Mouse (Mus musculus) midbrain, embryonic 14.5 days (tissue): ENCODE data around the gene Tmem53. TPM values are rescaled to one million over a fixed set of nuclear protein-coding genes. Genes with fewer than 3 reads are reported as not detected.

Experiments used
- ATAC-seq: fragments of 200-750 bp; cut with Nextera tagmentation; 2 replicates; pipeline ENCODE4 v1.8.0; 2017; ENCODE audit warnings: moderate number of reproducible peaks, moderate library complexity; ENCODE audit not compliant: low FRiP score, low TSS enrichment
- DNase-seq: peaks from one replicate; pipeline ENCODE4 v3.0.0-alpha.2; 2015
- H3K27ac ChIP-seq: fragments of 300-500 bp; sonication (generic); replicated peaks from 2 replicates; pipeline ENCODE4 v1.5.1; 2014; ENCODE audit warnings: mild to moderate bottlenecking, low read depth, low read length, moderate library complexity
- H3K27me3 ChIP-seq: fragments of 300-500 bp; sonication (generic); 2 replicates; pipeline ENCODE4 v1.6.1; 2014; ENCODE audit warnings: low read length, control low read depth, mixed read lengths; ENCODE audit not compliant: control insufficient read depth, insufficient read depth
- H3K36me3 ChIP-seq: fragments of 300-500 bp; sonication (generic); 2 replicates; pipeline ENCODE4 v1.6.1; 2014; ENCODE audit warnings: low read length, control low read depth; ENCODE audit not compliant: control insufficient read depth, insufficient read depth
- H3K4me1 ChIP-seq: fragments of 300-500 bp; sonication (generic); 2 replicates; pipeline ENCODE4 v1.6.1; 2014; ENCODE audit warnings: mild to moderate bottlenecking, antibody characterized with exemption, low read length, control low read depth; ENCODE audit not compliant: control insufficient read depth, insufficient read depth
- H3K4me2 ChIP-seq: fragments of 300-500 bp; sonication (generic); 2 replicates; pipeline ENCODE4 v1.6.1; 2014; ENCODE audit warnings: mild to moderate bottlenecking, low read length, moderate library complexity
- H3K4me3 ChIP-seq: fragments of 300-500 bp; sonication (generic); replicated peaks from 2 replicates; pipeline ENCODE4 v1.5.1; 2014; ENCODE audit warnings: low read depth, low read length
- H3K9ac ChIP-seq: fragments of 300-500 bp; sonication (generic); replicated peaks from 2 replicates; pipeline ENCODE4 v1.6.1; 2014; ENCODE audit warnings: mild to moderate bottlenecking, low read length, moderate library complexity
- H3K9me3 ChIP-seq: fragments of 300-500 bp; sonication (generic); 2 replicates; pipeline ENCODE4 v1.6.1; 2016; ENCODE audit warnings: low read length, control low read depth, mixed read lengths; ENCODE audit not compliant: control insufficient read depth
- WGBS: fragments of 180-500 bp; shearing (Covaris S2); extraction: QIAGEN DNeasy Blood & Tissue Kit; methylation state at CpG from one replicate; pipeline ENCODE4 v1.1.7; 2014; 5-methylcytosine and 5-hydroxymethylcytosine counted together
- polyA plus RNA-seq: library from polyadenylated mRNA; unstranded; fragments of >200 nt; fragmentation: Nextera tagmentation; extraction: Ambion mirVana; gene quantifications from 2 replicates; pipeline ENCODE4 v1.2.1, GENCODE M21; 2014

The Tmem53 gene
- polyA plus RNA-seq, 1 experiment from 2014 or later: 12.2 TPM

GRCm38 (mm10) chr4:117235822-117236221, 15.9 kb upstream of the Tmem53 start:
- no peaks in the 10 kb centered on the region for H3K36me3 ChIP-seq
- H3K4me3 ChIP-seq: no peak overlapping the region
- H3K27me3 ChIP-seq: no peaks in the 10 kb centered on the region
- H3K4me1 ChIP-seq: no peaks in the 10 kb centered on the region
- no peak for DNase-seq
- no peak for ATAC-seq
- 68% methylated on average over 4 of the region's 4 CpGs for WGBS
- no peak overlapping the region for H3K27ac ChIP-seq
- no peak overlapping the region for H3K4me2 ChIP-seq
- no peak overlapping the region for H3K9ac ChIP-seq
- H3K9me3 ChIP-seq: no peaks in the 10 kb centered on the region

GRCm38 (mm10) chr4:117239153-117239552, 12.6 kb upstream of the Tmem53 start:
- DNase-seq (no peak), ATAC-seq (no peak)
- no peak overlapping the region for H3K9ac ChIP-seq
- H3K27me3 ChIP-seq: no peaks in the 10 kb centered on the region
- H3K4me3 ChIP-seq: no peak overlapping the region
- no peaks in the 10 kb centered on the region for H3K4me1 ChIP-seq
- H3K27ac ChIP-seq: no peak overlapping the region
- no peak overlapping the region for H3K4me2 ChIP-seq
- no peaks in the 10 kb centered on the region for H3K9me3 ChIP-seq
- 62% methylated on average over 2 of the region's 2 CpGs for WGBS
- H3K36me3 ChIP-seq: no peaks in the 10 kb centered on the region

- H3K9ac ChIP-seq: no peak overlapping the region
- no peaks in the 10 kb centered on the region for H3K9me3 ChIP-seq
- no peaks in the 10 kb centered on the region for H3K4me1 ChIP-seq
- DNase-seq: peak; percentile 28
- H3K27me3 ChIP-seq: no peaks in the 10 kb centered on the region
- WGBS: 85% methylated on average over 6 of the region's 6 CpGs
- H3K36me3 ChIP-seq: no peaks in the 10 kb centered on the region
- no peak overlapping the region for H3K4me2 ChIP-seq
- no peak overlapping the region for H3K27ac ChIP-seq
- no peak overlapping the region for H3K4me3 ChIP-seq
- no peak for ATAC-seq
These were observed 10.9 kb upstream of the Tmem53 start for GRCm38 (mm10) chr4:117240867-117241266.

- Histone ChIP-seq H3K9me3 (no peaks in the 10 kb centered on the region), H3K4me1 (peaks cover 7% of the 10 kb centered on the region; the same call in 1 of the 2 replicates), H3K36me3 (no peaks in the 10 kb centered on the region), H3K27me3 (no peaks in the 10 kb centered on the region), H3K9ac (no peak overlapping the region), H3K4me3 (no peak overlapping the region), H3K4me2 (peak overlapping the region; percentile 71; the same call in 1 of the 2 replicates), H3K27ac (no peak overlapping the region)
- 72% methylated on average over 1 of the region's 1 CpGs for whole genome bisulfite sequencing
- ATAC-seq (no peak), DNase-seq (no peak)
These were observed 769 bp upstream of the Tmem53 start for GRCm38 (mm10) chr4:117250982-117251381.

- Histone ChIP-seq H3K36me3 (no peaks in the 10 kb centered on the region), H3K27ac (no peak overlapping the region; the same call in 1 of the 2 replicates), H3K9ac (peak overlapping the region; percentile 64), H3K4me2 (peak overlapping the region; percentile 71), H3K4me1 (peaks cover 7% of the 10 kb centered on the region; the same call in 1 of the 2 replicates), H3K4me3 (peak overlapping the region; percentile 60), H3K9me3 (no peaks in the 10 kb centered on the region), H3K27me3 (no peaks in the 10 kb centered on the region)
- ATAC-seq: no peak
- DNase-seq: no peak
- WGBS: 25% methylated on average over 5 of the region's 5 CpGs
These were observed 600 bp downstream of the Tmem53 start for GRCm38 (mm10) chr4:117252351-117252750.

- Histone ChIP-seq H3K27ac (no peak overlapping the region; the same call in 1 of the 2 replicates), H3K9me3 (no peaks in the 10 kb centered on the region), H3K9ac (no peak overlapping the region), H3K4me2 (peak overlapping the region; percentile 71), H3K27me3 (no peaks in the 10 kb centered on the region), H3K36me3 (no peaks in the 10 kb centered on the region), H3K4me3 (peak overlapping the region; percentile 60; the same call in 1 of the 2 replicates), H3K4me1 (peaks cover 7% of the 10 kb centered on the region; the same call in 1 of the 2 replicates)
- WGBS: 83% methylated on average over 5 of the region's 5 CpGs
- ATAC-seq: no peak
- no peak for DNase-seq
These were observed 1.0 kb downstream of the Tmem53 start for GRCm38 (mm10) chr4:117252755-117253154.

GRCm38 (mm10) chr4:117253218-117254016, 1.7 kb downstream of the Tmem53 start:
- Histone ChIP-seq H3K4me1 (peaks cover 7% of the 10 kb centered on the region; the same call in 1 of the 2 replicates), H3K36me3 (no peaks in the 10 kb centered on the region), H3K27me3 (no peaks in the 10 kb centered on the region), H3K4me2 (no peak overlapping the region), H3K27ac (no peak overlapping the region), H3K4me3 (no peak overlapping the region), H3K9me3 (no peaks in the 10 kb centered on the region), H3K9ac (no peak overlapping the region)
- no peak for DNase-seq
- ATAC-seq: no peak
- 72% methylated on average over 12 of the region's 12 CpGs for WGBS

GRCm38 (mm10) chr4:117254017-117254627, 2.4 kb downstream of the Tmem53 start:
- no peak overlapping the region for H3K9ac ChIP-seq
- WGBS: 75% methylated on average over 5 of the region's 5 CpGs
- no peak overlapping the region for H3K4me3 ChIP-seq
- DNase-seq (no peak), ATAC-seq (no peak)
- no peaks in the 10 kb centered on the region for H3K27me3 ChIP-seq
- no peaks in the 10 kb centered on the region for H3K36me3 ChIP-seq
- peaks cover 7% of the 10 kb centered on the region; the same call in 1 of the 2 replicates for H3K4me1 ChIP-seq
- H3K4me2 ChIP-seq: no peak overlapping the region
- H3K9me3 ChIP-seq: no peaks in the 10 kb centered on the region
- no peak overlapping the region for H3K27ac ChIP-seq
